Mouse (Mus musculus): ENCODE data around the gene Evc.
A peak's percentile ranks its signal among the peaks of the same experiment; 100 is the strongest.

GRCm38 (mm10) chr5:37241651-37242151, 95.0 kb downstream of the Evc start, which contains the start of gene Crmp1:
- TF ChIP-seq CTCF (IDR thresholded peaks at IDR 0.05; ENCODE audit: borderline replicate concordance, insufficient read depth, low read depth, low read length) (no peak; the same call in 1 of the 2 replicates), POLR2A (IDR thresholded peaks at IDR 0.05; ENCODE audit: borderline replicate concordance, insufficient read depth, low read length) (peak; percentile 98)
